Mouse (Mus musculus) adrenal gland, adult 8-10 months (tissue): ENCODE data around the gene Zfand5. TPM values are rescaled to one million over a fixed set of nuclear protein-coding genes. Genes with fewer than 3 reads are reported as not detected.
A peak's percentile ranks its signal among the peaks of the same experiment; 100 is the strongest.

Experiments
- DNase-seq: peaks from one replicate; pipeline ENCODE4 v3.0.0; 2022
- total RNA-seq, 4 experiments: library from RNA; stranded (reverse); gene quantifications; 2 replicates each; pipeline ENCODE4 v1.2.4; 2022

Zfand5 gene
- total RNA-seq, 4 experiments from 2014 or later = 154 to 233 (median 183) TPM

- peak; percentile 3 for DNase-seq
Measured at GRCm38 (mm10) chr19:21329770-21330169, 57.7 kb downstream of the Zfand5 start.

GRCm38 (mm10) chr19:21330305-21331115, 58.4 kb downstream of the Zfand5 start:
- DNase-seq = no peak

GRCm38 (mm10) chr19:21331621-21332155, 59.6 kb downstream of the Zfand5 start:
- DNase-seq = no peak

Other genes starting within 250 kb of the Zfand5 start
- gene Gda, start 201.2 kb downstream of the Zfand5 start, total RNA-seq = 10 to 100 TPM in 3 of 4 experiments, 1 to 10 TPM in 1; 5.4 to 12.5 (median 10.8) TPM